Mouse (Mus musculus): ENCODE results near the gene Arhgef16. TPM values are rescaled to one million over a fixed set of nuclear protein-coding genes. Genes with fewer than 3 reads are reported as not detected.

Gene Arhgef16
- polyA plus RNA-seq, 1 experiment, result 12.3 TPM

DNA sequence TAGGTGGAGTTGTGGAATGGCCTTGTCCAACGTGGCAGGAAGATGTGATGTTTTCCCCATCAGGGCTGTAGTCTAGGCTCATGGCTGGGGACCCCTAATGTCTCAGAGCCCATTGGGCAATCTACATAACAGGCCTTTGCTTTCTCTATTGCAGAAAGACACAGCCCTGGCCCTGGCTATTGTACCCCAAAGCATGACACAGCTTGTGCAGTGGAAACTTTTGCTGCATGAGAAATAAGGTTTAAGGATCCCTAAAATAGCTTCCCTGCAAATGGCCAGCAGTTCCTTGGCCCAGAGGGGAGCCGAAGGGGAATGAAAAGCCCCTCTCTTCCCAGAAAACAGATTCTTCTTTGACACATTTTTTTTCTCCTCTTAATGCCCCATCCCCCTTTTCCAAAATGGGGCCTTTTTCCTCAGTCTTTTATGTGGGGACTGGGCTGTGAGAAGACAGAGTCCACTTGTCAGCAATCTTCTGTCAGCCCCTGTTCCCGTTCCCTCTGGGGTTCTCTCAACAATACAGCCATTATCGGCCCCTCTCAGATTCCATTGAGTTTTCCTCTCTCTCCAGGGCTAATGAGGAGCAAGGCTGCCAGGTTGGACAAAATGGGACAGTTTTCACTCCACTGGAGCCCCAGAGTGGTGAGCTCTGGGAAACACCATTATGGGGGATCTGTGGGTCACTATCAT is 11.6 kb upstream of the Arhgef16 start:
- no peak for TF ChIP-seq CTCF (IDR thresholded peaks at IDR 0.05; ENCODE audit: borderline replicate concordance, control insufficient read depth, extremely low read depth, insufficient read depth, low read length, poor library complexity)
- TF ChIP-seq POLR2A (IDR thresholded peaks at IDR 0.05; ENCODE audit: control insufficient read depth, extremely low read depth, insufficient read depth, low read length, poor library complexity), result no peak
- no peaks in the 10 kb centered on the region for H3K4me1 ChIP-seq (replicated peaks; ENCODE audit: control insufficient read depth, insufficient read depth, low read length)
- no peak overlapping the region for H3K4me3 ChIP-seq (ENCODE audit: control insufficient read depth, insufficient read depth, low read length)
- no peaks in the 10 kb centered on the region for H3K27me3 ChIP-seq (ENCODE audit: control insufficient read depth, insufficient read depth, low read length)
- 76% methylated on average over 4 of the region's 4 CpGs for WGBS
- H3K36me3 ChIP-seq (ENCODE audit: control insufficient read depth, insufficient read depth, low read length), result no peaks in the 10 kb centered on the region
- no peak for DNase-seq
- H3K27ac ChIP-seq (ENCODE audit: control insufficient read depth, insufficient read depth, low read length), result no peak overlapping the region

- no peak for DNase-seq
- Histone ChIP-seq H3K27ac (ENCODE audit: control insufficient read depth, insufficient read depth, low read length) (no peak overlapping the region), H3K4me1 (replicated peaks; ENCODE audit: control insufficient read depth, insufficient read depth, low read length) (no peaks in the 10 kb centered on the region), H3K36me3 (ENCODE audit: control insufficient read depth, insufficient read depth, low read length) (no peaks in the 10 kb centered on the region), H3K4me3 (ENCODE audit: control insufficient read depth, insufficient read depth, low read length) (no peak overlapping the region), H3K27me3 (ENCODE audit: control insufficient read depth, insufficient read depth, low read length) (no peaks in the 10 kb centered on the region)
- TF ChIP-seq CTCF (IDR thresholded peaks at IDR 0.05; ENCODE audit: borderline replicate concordance, control insufficient read depth, extremely low read depth, insufficient read depth, low read length, poor library complexity), result no peak
- TF ChIP-seq POLR2A (IDR thresholded peaks at IDR 0.05; ENCODE audit: control insufficient read depth, extremely low read depth, insufficient read depth, low read length, poor library complexity), result no peak
- WGBS, result 85% methylated on average over 2 of the region's 2 CpGs
Observed at GRCm38 (mm10) chr4:154312143-154312812, 10.8 kb upstream of the Arhgef16 start.

DNA sequence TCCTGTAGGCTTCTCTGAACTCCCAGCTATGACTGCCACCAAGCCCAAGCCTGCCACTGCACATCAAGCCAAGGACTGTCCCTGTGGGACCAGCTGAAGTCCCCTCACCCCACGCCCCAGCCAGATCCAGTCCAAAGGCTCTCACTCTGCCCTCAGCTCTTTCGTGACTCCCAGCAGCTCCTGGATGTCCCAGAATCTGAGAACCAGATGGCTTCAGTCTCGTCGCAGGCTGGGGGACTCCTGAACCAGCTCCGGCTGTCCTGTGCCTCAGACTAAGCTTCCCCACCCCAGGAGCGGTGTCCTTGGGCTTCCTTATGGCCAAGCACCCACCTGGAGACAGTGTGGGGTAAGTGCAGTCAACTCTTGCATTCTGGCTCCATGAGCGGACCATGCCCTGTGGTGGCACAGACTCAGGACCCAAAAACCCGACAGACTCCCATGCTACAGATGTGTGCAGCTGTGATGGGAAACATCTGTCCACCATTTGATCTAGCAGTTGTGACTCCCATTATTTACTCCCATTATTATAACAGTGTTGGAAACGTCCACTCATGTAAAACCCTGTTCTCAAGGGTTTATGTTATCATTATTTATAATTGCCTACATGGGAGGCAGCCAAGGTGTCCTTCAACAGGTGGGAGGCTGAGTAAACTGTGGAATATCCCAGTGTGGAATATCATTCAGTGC is 9.2 kb upstream of the Arhgef16 start:
- no peaks in the 10 kb centered on the region for H3K4me1 ChIP-seq (replicated peaks; ENCODE audit: control insufficient read depth, insufficient read depth, low read length)

DNA sequence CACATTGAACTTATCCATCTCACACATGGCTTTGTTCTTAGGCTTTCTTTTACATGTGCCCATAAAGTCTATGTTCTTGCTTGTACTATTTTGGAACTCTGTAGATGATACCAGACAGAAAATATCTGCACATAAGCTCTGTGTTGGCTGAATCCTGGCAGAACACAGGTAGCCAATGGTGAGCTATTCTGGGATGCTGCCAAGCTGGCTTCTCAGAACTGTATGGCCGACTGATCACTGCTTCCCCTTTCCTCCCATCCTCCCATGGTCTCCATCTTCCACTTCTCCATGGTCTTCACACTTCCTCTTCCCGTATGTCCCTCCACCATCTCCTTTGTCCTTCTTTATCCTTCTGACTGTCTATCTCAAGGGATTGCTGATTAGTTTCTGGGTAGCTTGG is 7.7 kb upstream of the Arhgef16 start:
- no peaks in the 10 kb centered on the region for H3K36me3 ChIP-seq (ENCODE audit: control insufficient read depth, insufficient read depth, low read length)
- TF ChIP-seq POLR2A (IDR thresholded peaks at IDR 0.05; ENCODE audit: control insufficient read depth, extremely low read depth, insufficient read depth, low read length, poor library complexity) (no peak), CTCF (IDR thresholded peaks at IDR 0.05; ENCODE audit: borderline replicate concordance, control insufficient read depth, extremely low read depth, insufficient read depth, low read length, poor library complexity) (no peak)
- no peak overlapping the region for H3K4me3 ChIP-seq (ENCODE audit: control insufficient read depth, insufficient read depth, low read length)
- no peaks in the 10 kb centered on the region for H3K27me3 ChIP-seq (ENCODE audit: control insufficient read depth, insufficient read depth, low read length)
- H3K27ac ChIP-seq (ENCODE audit: control insufficient read depth, insufficient read depth, low read length), result no peak overlapping the region
- DNase-seq, result no peak
- WGBS, result 23% methylated on average over 2 of the region's 2 CpGs
- H3K4me1 ChIP-seq (replicated peaks; ENCODE audit: control insufficient read depth, insufficient read depth, low read length), result no peaks in the 10 kb centered on the region

More for the DNA sequence above, 9.2 kb upstream of the Arhgef16 start:
- Histone ChIP-seq H3K27me3 (ENCODE audit: control insufficient read depth, insufficient read depth, low read length) (no peaks in the 10 kb centered on the region), H3K27ac (ENCODE audit: control insufficient read depth, insufficient read depth, low read length) (no peak overlapping the region), H3K36me3 (ENCODE audit: control insufficient read depth, insufficient read depth, low read length) (no peaks in the 10 kb centered on the region), H3K4me3 (ENCODE audit: control insufficient read depth, insufficient read depth, low read length) (no peak overlapping the region)
- TF ChIP-seq POLR2A (IDR thresholded peaks at IDR 0.05; ENCODE audit: control insufficient read depth, extremely low read depth, insufficient read depth, low read length, poor library complexity) (no peak), CTCF (IDR thresholded peaks at IDR 0.05; ENCODE audit: borderline replicate concordance, control insufficient read depth, extremely low read depth, insufficient read depth, low read length, poor library complexity) (no peak)
- DNase-seq, result no peak
- WGBS, result 83% methylated on average over 9 of the region's 9 CpGs

- peak overlapping the region; percentile 9; the same call in 1 of the 2 replicates for H3K4me3 ChIP-seq (ENCODE audit: control insufficient read depth, insufficient read depth, low read length)
- H3K4me1 ChIP-seq (replicated peaks; ENCODE audit: control insufficient read depth, insufficient read depth, low read length), result 0 out of 2 replicates have a peak, but pooled peaks cover 4% of the 10 kb centered on the region
- H3K27me3 ChIP-seq (ENCODE audit: control insufficient read depth, insufficient read depth, low read length), result no peaks in the 10 kb centered on the region; the same call in 1 of the 2 replicates
- WGBS, result 2% methylated on average over 63 of the region's 66 CpGs
- H3K27ac ChIP-seq (ENCODE audit: control insufficient read depth, insufficient read depth, low read length), result no peak overlapping the region
- H3K36me3 ChIP-seq (ENCODE audit: control insufficient read depth, insufficient read depth, low read length), result no peaks in the 10 kb centered on the region
- DNase-seq, result no peak
- TF ChIP-seq POLR2A (IDR thresholded peaks at IDR 0.05; ENCODE audit: control insufficient read depth, extremely low read depth, insufficient read depth, low read length, poor library complexity) (no peak), CTCF (IDR thresholded peaks at IDR 0.05; ENCODE audit: borderline replicate concordance, control insufficient read depth, extremely low read depth, insufficient read depth, low read length, poor library complexity) (no peak)
Observed at GRCm38 (mm10) chr4:154299541-154300271, 1.8 kb downstream of the Arhgef16 start.

GRCm38 (mm10) chr4:154297761-154298160 is 3.7 kb downstream of the Arhgef16 start:
- H3K27me3 ChIP-seq (ENCODE audit: control insufficient read depth, insufficient read depth, low read length), result no peaks in the 10 kb centered on the region; the same call in 1 of the 2 replicates
- no peak overlapping the region for H3K4me3 ChIP-seq (ENCODE audit: control insufficient read depth, insufficient read depth, low read length)
- no peak for DNase-seq
- WGBS, result 38% methylated on average over 9 of the region's 9 CpGs
- no peak overlapping the region for H3K27ac ChIP-seq (ENCODE audit: control insufficient read depth, insufficient read depth, low read length)
- no peaks in the 10 kb centered on the region for H3K36me3 ChIP-seq (ENCODE audit: control insufficient read depth, insufficient read depth, low read length)
- H3K4me1 ChIP-seq (replicated peaks; ENCODE audit: control insufficient read depth, insufficient read depth, low read length), result 0 out of 2 replicates have a peak, but pooled peaks cover 4% of the 10 kb centered on the region
- no peak for TF ChIP-seq CTCF (IDR thresholded peaks at IDR 0.05; ENCODE audit: borderline replicate concordance, control insufficient read depth, extremely low read depth, insufficient read depth, low read length, poor library complexity)
